Mouse (Mus musculus) bone marrow, adult 2 months (tissue): ENCODE measurements around the gene Ubtd2. TPM values are rescaled to one million over a fixed set of nuclear protein-coding genes. Genes with fewer than 3 reads are reported as not detected.

Experiments
- H3K27ac ChIP-seq: fragments of 200-500 bp; 2 replicates; pipeline ENCODE4 v1.5.1; 2012; ENCODE audit warnings: low read depth, mild to moderate bottlenecking, control low read depth, inconsistent platforms, low read length; ENCODE audit not compliant: control insufficient read depth, poor library complexity, insufficient read depth
- H3K4me1 ChIP-seq: fragments of 200-500 bp; 2 replicates; pipeline ENCODE4 v1.6.1; 2011; ENCODE audit warnings: low read length; ENCODE audit not compliant: control insufficient read depth, insufficient read depth
- H3K4me3 ChIP-seq: fragments of 200-500 bp; replicated peaks from 2 replicates; pipeline ENCODE3; 2011; ENCODE audit warnings: mild to moderate bottlenecking, low read depth, low read length, control low read depth; ENCODE audit not compliant: control insufficient read depth
- CTCF ChIP-seq: fragments of 200-500 bp; IDR thresholded peaks from 2 replicates; pipeline ENCODE4 v1.5.1; 2011; ENCODE audit warnings: low read length, control low read depth; ENCODE audit not compliant: control insufficient read depth, insufficient read depth
- POLR2A ChIP-seq: fragments of 200-500 bp; IDR thresholded peaks from 2 replicates; pipeline ENCODE4 v1.6.1; 2011; ENCODE audit warnings: low read depth, mild to moderate bottlenecking, control low read depth, low read length, borderline replicate concordance; ENCODE audit not compliant: control insufficient read depth
- WGBS: fragments of 180-500 bp; shearing (Covaris S2); methylation state at CpG from one replicate; pipeline ENCODE4 v1.1.7; 2018; 5-methylcytosine and 5-hydroxymethylcytosine counted together
- polyA plus RNA-seq: library from polyadenylated mRNA; stranded (reverse); fragments of >200 nt; gene quantifications from 2 replicates; pipeline ENCODE4 v1.2.4, GENCODE M21; 2011; ENCODE audit warnings: low replicate concordance; ENCODE audit not compliant: missing spikeins, insufficient read depth, insufficient read length

The Ubtd2 gene
- polyA plus RNA-seq, 1 experiment, result 1.5 TPM

GRCm38 (mm10) chr11:32516916-32517712 lies 61.9 kb downstream of the Ubtd2 start:
- Histone ChIP-seq H3K4me3 (no peak overlapping the region), H3K4me1 (no peaks in the 10 kb centered on the region), H3K27ac (no peak overlapping the region)
- TF ChIP-seq CTCF (no peak), POLR2A (no peak)
- WGBS, result 78% methylated on average over 8 of the region's 8 CpGs

- Histone ChIP-seq H3K4me1 (no peaks in the 10 kb centered on the region), H3K27ac (no peak overlapping the region), H3K4me3 (no peak overlapping the region)
- no peak for TF ChIP-seq POLR2A
- TF ChIP-seq CTCF, result no peak
- 90% methylated on average over 4 of the region's 4 CpGs for WGBS
Observed at GRCm38 (mm10) chr11:32518770-32519169, 63.6 kb downstream of the Ubtd2 start.

GRCm38 (mm10) chr11:32519354-32519753 lies 64.2 kb downstream of the Ubtd2 start:
- TF ChIP-seq POLR2A (no peak), CTCF (no peak)
- no peak overlapping the region for H3K4me3 ChIP-seq

GRCm38 (mm10) chr11:32521246-32521645 lies 66.1 kb downstream of the Ubtd2 start:
- no peak overlapping the region for H3K27ac ChIP-seq
- TF ChIP-seq POLR2A (no peak), CTCF (no peak)
- H3K4me1 ChIP-seq, result no peaks in the 10 kb centered on the region
- no peak overlapping the region for H3K4me3 ChIP-seq
- 73% methylated on average over 2 of the region's 2 CpGs for WGBS

More at GRCm38 (mm10) chr11:32519354-32519753, 64.2 kb downstream of the Ubtd2 start:
- Histone ChIP-seq H3K27ac (no peak overlapping the region), H3K4me1 (no peaks in the 10 kb centered on the region)
- WGBS, result 69% methylated on average over 1 of the region's 1 CpGs

GRCm38 (mm10) chr11:32524122-32524920 lies 69.2 kb downstream of the Ubtd2 start:
- 77% methylated on average over 11 of the region's 11 CpGs for WGBS
- no peaks in the 10 kb centered on the region for H3K4me1 ChIP-seq
- H3K27ac ChIP-seq, result no peak overlapping the region
- H3K4me3 ChIP-seq, result no peak overlapping the region
- no peak for TF ChIP-seq CTCF
- no peak for TF ChIP-seq POLR2A

GRCm38 (mm10) chr11:32527006-32527405 lies 71.8 kb downstream of the Ubtd2 start:
- WGBS, result 76% methylated on average over 4 of the region's 4 CpGs
- TF ChIP-seq CTCF, result no peak
- no peak for TF ChIP-seq POLR2A
- H3K4me1 ChIP-seq, result no peaks in the 10 kb centered on the region; the same call in 1 of the 2 replicates
- no peak overlapping the region for H3K4me3 ChIP-seq
- H3K27ac ChIP-seq, result no peak overlapping the region

- Histone ChIP-seq H3K4me1 (no peaks in the 10 kb centered on the region; the same call in 1 of the 2 replicates), H3K4me3 (no peak overlapping the region), H3K27ac (no peak overlapping the region)
- peak; percentile 59 for TF ChIP-seq CTCF
- no peak for TF ChIP-seq POLR2A
- 77% methylated on average over 1 of the region's 1 CpGs for WGBS
Observed at GRCm38 (mm10) chr11:32530151-32530550, 75.0 kb downstream of the Ubtd2 start.

GRCm38 (mm10) chr11:32531871-32532764 lies 76.9 kb downstream of the Ubtd2 start, which contains the start of gene Efcab9:
TSS of gene Efcab9 (minus strand) at chr11:32532081.
- Histone ChIP-seq H3K27ac (peak within 1 kb of the TSS; percentile 51), H3K4me3 (peak within 1 kb of the TSS; percentile 66), H3K4me1 (peaks cover 5% of the 10 kb centered on the region)
- WGBS, result 3% methylated on average over 33 of the region's 33 CpGs
- TF ChIP-seq CTCF, result no peak
- TF ChIP-seq POLR2A, result no peak
